ENCODE assay signal across 10 mouse cellular contexts in genomic region chr2:126361131-126361810, GRCm38 (mm10).
DNase-seq lines count a peak whose midpoint lies in the region; ATAC-seq and TF ChIP-seq lines count a peak whose summit lies in the region.
"Had no signal": no experiment of that assay in that cellular context is flagged by ENCODE, and none has a peak within 500 bp of the region (broad histone marks: within the 10 kb centered on the region; RNA-seq: fewer than 3 reads in every experiment).

No protein-coding gene starts in this region.

- H3K9ac ChIP-seq in heart, adult 2 months (ENCODE audit: low read depth, low read length), result no peak overlapping the region
- no peak overlapping the region for H3K9ac ChIP-seq in neural tube, embryonic 13.5 days
- H3K9ac ChIP-seq in intestine, embryonic 16.5 days (ENCODE audit: low read depth, low read length), result no peak overlapping the region
- H3K9ac ChIP-seq in stomach, embryonic 16.5 days (ENCODE audit: low read length), result no peak overlapping the region
- H3K9ac ChIP-seq: liver, embryonic 15.5 days had no signal

- H3K27ac ChIP-seq in heart, adult 2 months, result peak overlapping the region; percentile 74
- no peak overlapping the region for H3K27ac ChIP-seq in neural tube, embryonic 13.5 days (replicated peaks)
- H3K27ac ChIP-seq in intestine, embryonic 16.5 days (ENCODE audit: low read length), result peak overlapping the region; percentile 40; the same call in 1 of the 2 replicates
- H3K27ac ChIP-seq in stomach, embryonic 16.5 days (ENCODE audit: low read length), result peak overlapping the region; percentile 87
- H3K27ac ChIP-seq: liver, embryonic 15.5 days had no signal

- H3K27me3 ChIP-seq in heart, adult 2 months (ENCODE audit: control insufficient read depth, insufficient read depth, low read length), result no peaks in the 10 kb centered on the region
- H3K27me3 ChIP-seq in neural tube, embryonic 13.5 days, result no peaks in the 10 kb centered on the region
- H3K27me3 ChIP-seq in intestine, embryonic 16.5 days (replicated peaks; ENCODE audit: control insufficient read depth, insufficient read depth, low read length), result no peaks in the 10 kb centered on the region
- H3K27me3 ChIP-seq in stomach, embryonic 16.5 days (ENCODE audit: control insufficient read depth, insufficient read depth, low read length), result no peaks in the 10 kb centered on the region
- H3K27me3 ChIP-seq: liver, embryonic 15.5 days had no signal

- no peak for DNase-seq in heart, adult 2 months
- no peak for DNase-seq in heart, adult 18-20 months
- DNase-seq in neural tube, embryonic 10.5 days (ENCODE audit: extremely low spot score, low spot score), result no peak
- DNase-seq in left cerebral cortex, adult 18-20 months (ENCODE audit: low spot score in 2 of 2), result no peak
- no peak for DNase-seq in thymus, adult 18-20 months

- TF ChIP-seq CTCF in heart, adult 2 months (IDR thresholded peaks at IDR 0.05), result no peak

- intact Hi-C loops in heart, adult 2 months (cut with DNase I), result loop anchor here (5.0 to 10.0 kb wide), 4 partner anchors 114 to 596 kb away; no protein-coding TSS in a partner anchor

- H3K4me2 ChIP-seq in neural tube, embryonic 13.5 days, result peak overlapping the region; percentile 14; the same call in 1 of the 2 replicates
- H3K4me2 ChIP-seq in intestine, embryonic 16.5 days (ENCODE audit: low read depth, low read length), result peak overlapping the region; percentile 18; the same call in 1 of the 2 replicates
- H3K4me2 ChIP-seq in stomach, embryonic 16.5 days (ENCODE audit: low read depth, low read length), result peak overlapping the region; percentile 29; the same call in 1 of the 2 replicates
- H3K4me2 ChIP-seq: liver, embryonic 15.5 days had no signal

- H3K79me2 ChIP-seq in heart, adult 2 months (replicated peaks; ENCODE audit: control insufficient read depth, insufficient read depth, low read length), result no peaks in the 10 kb centered on the region

- no peak overlapping the region for H3K4me3 ChIP-seq in heart, adult 2 months
- H3K4me3 ChIP-seq in neural tube, embryonic 13.5 days, result no peak overlapping the region
- no peak overlapping the region for H3K4me3 ChIP-seq in intestine, embryonic 16.5 days (ENCODE audit: low read length)
- no peak overlapping the region for H3K4me3 ChIP-seq in stomach, embryonic 16.5 days (replicated peaks; ENCODE audit: low read length)
- H3K4me3 ChIP-seq: liver, embryonic 15.5 days had no signal

- WGBS in heart, adult 2 months, result 43% methylated on average over 21 of the region's 21 CpGs
- 52% methylated on average over 21 of the region's 21 CpGs for WGBS in neural tube, embryonic 13.5 days
- 53% methylated on average over 21 of the region's 21 CpGs for WGBS in intestine, embryonic 16.5 days
- WGBS in stomach, embryonic 16.5 days, result 38% methylated on average over 21 of the region's 21 CpGs

- peaks cover 6% of the 10 kb centered on the region for H3K4me1 ChIP-seq in heart, adult 2 months (ENCODE audit: control insufficient read depth, insufficient read depth, low read length)
- H3K4me1 ChIP-seq in neural tube, embryonic 13.5 days (replicated peaks), result 0 out of 2 replicates have a peak, but pooled peaks cover 9% of the 10 kb centered on the region
- H3K4me1 ChIP-seq in intestine, embryonic 16.5 days (ENCODE audit: control insufficient read depth, insufficient read depth, low read length), result peaks cover 4% of the 10 kb centered on the region; the same call in 1 of the 2 replicates
- H3K4me1 ChIP-seq in stomach, embryonic 16.5 days (ENCODE audit: control insufficient read depth, insufficient read depth, low read length), result peaks cover 23% of the 10 kb centered on the region

- no peak for TF ChIP-seq EP300 in heart, adult 2 months (IDR thresholded peaks at IDR 0.05; ENCODE audit: insufficient read depth, low read depth, low read length)

- no peak for TF ChIP-seq POLR2A in heart, adult 2 months (IDR thresholded peaks at IDR 0.05; ENCODE audit: insufficient read depth, low read depth, low read length)

- no peaks in the 10 kb centered on the region for H3K9me3 ChIP-seq in neural tube, embryonic 13.5 days
- no peaks in the 10 kb centered on the region for H3K9me3 ChIP-seq in intestine, embryonic 16.5 days (ENCODE audit: control insufficient read depth, low read length)
- H3K9me3 ChIP-seq in stomach, embryonic 16.5 days (replicated peaks; ENCODE audit: control insufficient read depth, low read length), result no peaks in the 10 kb centered on the region
- H3K9me3 ChIP-seq: liver, embryonic 15.5 days had no signal

- ATAC-seq in neural tube, embryonic 13.5 days (ENCODE audit: low read depth), result no peak
- ATAC-seq in intestine, embryonic 16.5 days, result no peak
- ATAC-seq in stomach, embryonic 16.5 days (ENCODE audit: insufficient read depth, low FRiP score), result no peak
- ATAC-seq: CD4-positive, CD25-positive, alpha-beta regulatory T cell, adult 4 months had no signal

- H3K36me3 ChIP-seq in heart, adult 2 months (ENCODE audit: control insufficient read depth, insufficient read depth, low read length), result no peaks in the 10 kb centered on the region
- H3K36me3 ChIP-seq in neural tube, embryonic 13.5 days, result no peaks in the 10 kb centered on the region
- H3K36me3 ChIP-seq in intestine, embryonic 16.5 days (ENCODE audit: control insufficient read depth, insufficient read depth, low read length), result no peaks in the 10 kb centered on the region
- H3K36me3 ChIP-seq in stomach, embryonic 16.5 days (ENCODE audit: control insufficient read depth, insufficient read depth, low read length), result no peaks in the 10 kb centered on the region
- H3K36me3 ChIP-seq: liver, embryonic 15.5 days had no signal
